Mouse (Mus musculus) heart, postnatal 0 days (tissue): Measurements from ENCODE around the gene Ebpl. TPM values are rescaled to one million over a fixed set of nuclear protein-coding genes. Genes with fewer than 3 reads are reported as not detected.
A peak's percentile ranks its signal among the peaks of the same experiment; 100 is the strongest.

Source experiments
- ATAC-seq: fragments of 200-750 bp; cut with Nextera tagmentation; 2 replicates; pipeline ENCODE4 v1.8.0; 2017; ENCODE audit warnings: low read depth, moderate number of reproducible peaks, moderate library complexity; ENCODE audit not compliant: insufficient read depth
- DNase-seq: peaks from one replicate; pipeline ENCODE4 v3.0.0-alpha.2; 2016; ENCODE audit warnings: low spot score
- H3K27ac ChIP-seq: fragments of 300-500 bp; sonication (generic); 2 replicates; pipeline ENCODE4 v1.5.1; 2014; ENCODE audit warnings: low read depth, mild to moderate bottlenecking
- H3K27me3 ChIP-seq: fragments of 300-500 bp; sonication (generic); 2 replicates; pipeline ENCODE4 v1.6.1; 2014; ENCODE audit warnings: low read length, mixed read lengths; ENCODE audit not compliant: control insufficient read depth, insufficient read depth
- H3K36me3 ChIP-seq: fragments of 300-500 bp; sonication (generic); replicated peaks from 2 replicates; pipeline ENCODE4 v1.6.1; 2014; ENCODE audit warnings: low read length, mixed read lengths; ENCODE audit not compliant: control insufficient read depth, insufficient read depth
- H3K4me1 ChIP-seq: fragments of 300-500 bp; sonication (generic); 2 replicates; pipeline ENCODE4 v1.6.1; 2014; ENCODE audit warnings: antibody characterized with exemption; ENCODE audit not compliant: control insufficient read depth, insufficient read depth
- H3K4me2 ChIP-seq: fragments of 300-500 bp; sonication (generic); 2 replicates; pipeline ENCODE4 v1.6.1; 2014; ENCODE audit warnings: low read depth, mild to moderate bottlenecking, low read length, moderate library complexity
- H3K4me3 ChIP-seq: fragments of 300-500 bp; sonication (generic); 2 replicates; pipeline ENCODE4 v1.5.1; 2014; ENCODE audit warnings: low read depth, low read length
- H3K9ac ChIP-seq: fragments of 300-500 bp; sonication (generic); replicated peaks from 2 replicates; pipeline ENCODE4 v1.6.1; 2014; ENCODE audit warnings: low read depth, low read length, mixed read lengths
- H3K9me3 ChIP-seq: fragments of 300-500 bp; sonication (generic); replicated peaks from 2 replicates; pipeline ENCODE4 v1.6.1; 2016; ENCODE audit warnings: low read length; ENCODE audit not compliant: control insufficient read depth
- CTCF ChIP-seq: IDR thresholded peaks from 2 replicates; pipeline ENCODE4 v1.5.1; 2016; ENCODE audit warnings: antibody characterized with exemption, control low read depth, low read depth
- EP300 ChIP-seq: IDR thresholded peaks from 2 replicates; pipeline ENCODE4 v1.6.1; 2016; ENCODE audit warnings: antibody characterized with exemption, low read depth
- WGBS: fragments of 180-500 bp; shearing (Covaris S2); extraction: QIAGEN DNeasy Blood & Tissue Kit; methylation state at CpG from one replicate; pipeline ENCODE4 v1.1.7; 2014; 5-methylcytosine and 5-hydroxymethylcytosine counted together
- polyA plus RNA-seq: library from polyadenylated mRNA; unstranded; fragments of >200 nt; fragmentation: Nextera tagmentation; extraction: Ambion mirVana; gene quantifications from 2 replicates; pipeline ENCODE4 v1.2.1, GENCODE M21; 2015
- total RNA-seq: library from RNA; depleted of rRNA; stranded (reverse); fragments of >200 nt; gene quantifications from 2 replicates; pipeline ENCODE4 v1.2.3, GENCODE M21; 2014; ENCODE audit warnings: low replicate concordance; rRNA removed

The Ebpl gene
- total and polyA plus RNA-seq, 2 experiments from 2014 or later: 0.38 to 2.9 TPM

- H3K27ac ChIP-seq: no peak overlapping the region
- ATAC-seq: peak; percentile 70
- no peaks in the 10 kb centered on the region for H3K36me3 ChIP-seq
- WGBS: 47% methylated on average over 16 of the region's 16 CpGs
- H3K4me1 ChIP-seq: no peaks in the 10 kb centered on the region
- TF ChIP-seq EP300: no peak
- peak; percentile 62 for TF ChIP-seq CTCF
- H3K4me3 ChIP-seq: no peak overlapping the region
- H3K27me3 ChIP-seq: no peaks in the 10 kb centered on the region
- H3K4me2 ChIP-seq: peak overlapping the region; percentile 7; the same call in 1 of the 2 replicates
- DNase-seq: peak; percentile 66
- no peaks in the 10 kb centered on the region for H3K9me3 ChIP-seq
- H3K9ac ChIP-seq: no peak overlapping the region
These were observed 66.1 kb downstream of the Ebpl start for GRCm38 (mm10) chr14:61293884-61294737.

- no peak overlapping the region for H3K4me2 ChIP-seq
- TF ChIP-seq EP300 (no peak), CTCF (no peak)
- H3K36me3 ChIP-seq: no peaks in the 10 kb centered on the region
- H3K4me1 ChIP-seq: no peaks in the 10 kb centered on the region
- WGBS: 45% methylated on average over 3 of the region's 3 CpGs
- no peak overlapping the region for H3K4me3 ChIP-seq
- H3K9me3 ChIP-seq: no peaks in the 10 kb centered on the region
- H3K9ac ChIP-seq: no peak overlapping the region
- ATAC-seq: no peak
- H3K27me3 ChIP-seq: no peaks in the 10 kb centered on the region
- H3K27ac ChIP-seq: no peak overlapping the region
- no peak for DNase-seq
These were observed 69.6 kb downstream of the Ebpl start for GRCm38 (mm10) chr14:61290664-61291063.

GRCm38 (mm10) chr14:61288606-61289286, 71.5 kb downstream of the Ebpl start:
- no peak overlapping the region for H3K4me2 ChIP-seq
- ATAC-seq: no peak

More at GRCm38 (mm10) chr14:61288606-61289286, 71.5 kb downstream of the Ebpl start:
- no peak for TF ChIP-seq EP300
- TF ChIP-seq CTCF: no peak
- 55% methylated on average over 19 of the region's 19 CpGs for WGBS
- Histone ChIP-seq H3K27ac (no peak overlapping the region), H3K36me3 (no peaks in the 10 kb centered on the region), H3K4me3 (no peak overlapping the region), H3K9ac (no peak overlapping the region), H3K4me1 (no peaks in the 10 kb centered on the region), H3K9me3 (no peaks in the 10 kb centered on the region), H3K27me3 (no peaks in the 10 kb centered on the region)
- no peak for DNase-seq

Other genes with a start within 250 kb of the Ebpl start
- gene Sacs, start 222.0 kb downstream of the Ebpl start, total RNA-seq: 27.1 and 29.5 TPM in 2 replicates
- 2.4 and 2.8 TPM in 2 replicates for gene Sacs, start 222.0 kb downstream of the Ebpl start, polyA plus RNA-seq
- 97.9 and 117 TPM in 2 replicates for gene Sgcg, start 101.9 kb downstream of the Ebpl start, total RNA-seq
- gene Sgcg, start 101.9 kb downstream of the Ebpl start, polyA plus RNA-seq: 135 and 143 TPM in 2 replicates
- not detected in 2 replicates for gene Arl11, start 50.7 kb downstream of the Ebpl start, total RNA-seq
- gene Arl11, start 50.7 kb downstream of the Ebpl start, polyA plus RNA-seq: 0.33 and 0.79 TPM in 2 replicates
- 12.9 and 26.6 TPM in 2 replicates for gene Kpna3, start 79.4 kb upstream of the Ebpl start, total RNA-seq
- 22.2 and 23.2 TPM in 2 replicates for gene Kpna3, start 79.4 kb upstream of the Ebpl start, polyA plus RNA-seq
- 18.5 and 28.0 TPM in 2 replicates for gene Spryd7, start 196.4 kb upstream of the Ebpl start, total RNA-seq
- gene Spryd7, start 196.4 kb upstream of the Ebpl start, polyA plus RNA-seq: 40.5 and 41.9 TPM in 2 replicates
- 10.9 and 11.2 TPM in 2 replicates for gene Trim13, start 237.8 kb upstream of the Ebpl start, total RNA-seq
- 18.6 and 18.7 TPM in 2 replicates for gene Trim13, start 237.8 kb upstream of the Ebpl start, polyA plus RNA-seq
- 1.9 TPM in 1 of 2 replicates, not detected in the other for gene Kcnrg, start 247.0 kb upstream of the Ebpl start, total RNA-seq
- 0.16 and 0.33 TPM in 2 replicates for gene Kcnrg, start 247.0 kb upstream of the Ebpl start, polyA plus RNA-seq